ENCODE assay signal across 20 mouse cellular contexts in the genomic region with DNA sequence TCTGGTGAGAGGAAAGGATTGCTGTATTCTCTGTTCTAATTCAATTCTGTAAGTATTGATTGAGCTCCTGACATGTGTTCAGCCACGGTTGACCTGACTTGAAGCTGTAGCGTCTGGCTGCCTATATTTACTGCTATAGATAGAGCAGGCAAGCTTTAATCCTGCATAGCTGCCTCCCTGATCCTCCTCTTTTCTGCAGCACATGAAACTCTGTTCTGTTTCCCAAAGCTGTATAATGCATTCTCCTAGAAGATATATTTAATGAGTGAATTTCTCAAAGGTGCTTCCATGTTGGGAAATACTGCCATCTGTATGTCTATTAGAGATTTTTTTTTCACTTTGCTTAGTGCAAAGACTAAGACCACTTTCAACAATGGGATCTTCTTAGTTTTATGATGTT.
A peak's percentile ranks its signal among the peaks of the same experiment; 100 is the strongest.
DNase-seq lines count a peak whose midpoint lies in the region; ATAC-seq lines count a peak whose summit lies in the region.
"Had no signal": no experiment of that assay in that cellular context is flagged by ENCODE, and none has a peak within 500 bp of the region (broad histone marks: within the 10 kb centered on the region; RNA-seq: fewer than 3 reads in every experiment).

No protein-coding gene starts in this region.

- no peaks in the 10 kb centered on the region for H3K4me1 ChIP-seq in midbrain, embryonic 14.5 days (ENCODE audit: control insufficient read depth, insufficient read depth, low read length)
- H3K4me1 ChIP-seq in embryonic facial prominence, embryonic 10.5 days, result no peaks in the 10 kb centered on the region
- H3K4me1 ChIP-seq: embryonic facial prominence, embryonic 12.5 days; kidney, embryonic 15.5 days; liver, embryonic 13.5 days; megakaryocyte, embryonic 14.5 days had no signal

- no peaks in the 10 kb centered on the region for H3K27me3 ChIP-seq in midbrain, embryonic 14.5 days (ENCODE audit: control insufficient read depth, insufficient read depth, low read length)
- no peaks in the 10 kb centered on the region for H3K27me3 ChIP-seq in embryonic facial prominence, embryonic 10.5 days (replicated peaks; ENCODE audit: low read depth, poor library complexity, severe bottlenecking)
- H3K27me3 ChIP-seq: embryonic facial prominence, embryonic 12.5 days; kidney, embryonic 15.5 days; liver, embryonic 13.5 days; megakaryocyte, embryonic 14.5 days had no signal

- ATAC-seq in midbrain, embryonic 14.5 days (ENCODE audit: low FRiP score, low TSS enrichment), result no peak; the same call in 1 of the 2 replicates
- ATAC-seq: CD4-positive, CD25-positive, alpha-beta regulatory T cell, adult 4 months; inflammation-experienced regulatory T-cells, adult 6 months had no signal

- H3K4me3 ChIP-seq in midbrain, embryonic 14.5 days (replicated peaks; ENCODE audit: low read depth, low read length), result no peak overlapping the region
- no peak overlapping the region for H3K4me3 ChIP-seq in embryonic facial prominence, embryonic 10.5 days
- H3K4me3 ChIP-seq: embryonic facial prominence, embryonic 12.5 days; kidney, embryonic 15.5 days; liver, embryonic 13.5 days; megakaryocyte, embryonic 14.5 days had no signal

- no peak overlapping the region for H3K4me2 ChIP-seq in midbrain, embryonic 14.5 days (ENCODE audit: low read length)
- H3K4me2 ChIP-seq: embryonic facial prominence, embryonic 12.5 days; heart, embryonic 11.5 days; kidney, embryonic 15.5 days; liver, embryonic 13.5 days had no signal

- 42% methylated on average over 2 of the region's 2 CpGs for WGBS in midbrain, embryonic 14.5 days
- 75% methylated on average over 2 of the region's 2 CpGs for WGBS in embryonic facial prominence, embryonic 10.5 days

- H3K36me3 ChIP-seq in midbrain, embryonic 14.5 days (ENCODE audit: control insufficient read depth, insufficient read depth, low read length), result no peaks in the 10 kb centered on the region
- no peaks in the 10 kb centered on the region for H3K36me3 ChIP-seq in embryonic facial prominence, embryonic 10.5 days (replicated peaks)
- H3K36me3 ChIP-seq: embryonic facial prominence, embryonic 12.5 days; kidney, embryonic 15.5 days; liver, embryonic 13.5 days had no signal

- H3K9ac ChIP-seq in midbrain, embryonic 14.5 days (replicated peaks; ENCODE audit: low read length), result no peak overlapping the region
- H3K9ac ChIP-seq: embryonic facial prominence, embryonic 12.5 days; kidney, embryonic 15.5 days; liver, embryonic 13.5 days had no signal

- no peak overlapping the region for H3K27ac ChIP-seq in midbrain, embryonic 14.5 days (replicated peaks; ENCODE audit: low read depth, low read length)
- no peak overlapping the region for H3K27ac ChIP-seq in embryonic facial prominence, embryonic 10.5 days (replicated peaks)
- H3K27ac ChIP-seq: embryonic facial prominence, embryonic 12.5 days; kidney, embryonic 15.5 days; liver, embryonic 13.5 days had no signal

- DNase-seq in left cerebral cortex, adult 11 months (ENCODE audit: low spot score), result peak; percentile 12
- no peak for DNase-seq in left cerebral cortex, adult 9 months (ENCODE audit: low spot score in 2 of 2)
- peak; percentile 51 for DNase-seq in brain, adult 2 months (ENCODE audit: low read depth, low spot score)
- DNase-seq in embryo, embryonic 11 days, result peak; percentile 4
- DNase-seq in midbrain, embryonic 14.5 days, result peak; percentile 23
- no peak for DNase-seq in heart, postnatal 14 days
- no peak for DNase-seq in gastrocnemius, postnatal 4 days (ENCODE audit: low spot score in 2 of 2)
- no peak for DNase-seq in embryonic facial prominence, embryonic 10.5 days (ENCODE audit: low spot score)
- DNase-seq: adrenal gland, postnatal 14 days; cerebellum, postnatal 10 days; gastrocnemius, postnatal 36 days; heart, postnatal 36 days; liver, embryonic 13.5 days; thymus, postnatal 36 days had no signal

- H3K9me3 ChIP-seq in midbrain, embryonic 14.5 days (ENCODE audit: control insufficient read depth, low read length), result no peaks in the 10 kb centered on the region
- no peaks in the 10 kb centered on the region for H3K9me3 ChIP-seq in embryonic facial prominence, embryonic 10.5 days
- H3K9me3 ChIP-seq: embryonic facial prominence, embryonic 12.5 days; kidney, embryonic 15.5 days; liver, embryonic 13.5 days had no signal

- intact Hi-C loops in heart, postnatal 14 days (cut with DNase I), result no loop called here

Comparison
In these comparisons a context has a peak if more than half of its experiments do, and no peak if none do; other contexts are left out.
1. DNase-seq: peak in left cerebral cortex, adult 11 months (single experiment), brain, adult 2 months (single experiment), embryo, embryonic 11 days (single experiment) and midbrain, embryonic 14.5 days (single experiment); none in left cerebral cortex, adult 9 months (0 of 2), heart, postnatal 14 days (0 of 2), gastrocnemius, postnatal 4 days (0 of 2) and embryonic facial prominence, embryonic 10.5 days (single experiment).